Mouse (Mus musculus): ENCODE results near the gene Cenpm. TPM values are rescaled to one million over a fixed set of nuclear protein-coding genes. Genes with fewer than 3 reads are reported as not detected.

Cenpm gene
- polyA plus RNA-seq, 1 experiment from 2014 or later = 61.5 TPM

DNA sequence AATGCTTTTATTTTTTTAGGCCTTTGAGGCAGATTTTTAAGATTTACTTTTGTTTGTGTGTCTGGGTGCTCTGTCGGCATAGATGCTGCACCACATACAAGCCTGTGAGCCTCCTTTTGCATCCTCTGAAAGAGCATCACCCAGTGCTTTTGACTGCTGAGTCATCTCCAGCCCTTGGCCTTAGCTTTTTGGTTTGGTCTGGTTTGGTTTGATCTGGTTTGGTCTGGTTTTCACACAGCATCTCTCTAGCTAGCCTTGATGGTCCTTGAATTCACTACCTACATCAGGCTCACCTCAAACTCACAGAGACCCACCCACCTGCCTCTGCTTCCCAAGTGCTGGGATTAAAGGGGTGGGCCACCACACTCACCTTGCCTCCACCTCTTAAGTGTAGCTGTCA, 56.6 kb downstream of the Cenpm start:
- Histone ChIP-seq H3K9ac (no peak overlapping the region), H3K36me3 (peaks cover 87% of the 10 kb centered on the region), H3K4me1 (peaks cover 51% of the 10 kb centered on the region), H3K27me3 (replicated peaks) (peaks cover 27% of the 10 kb centered on the region; the same call in 1 of the 2 replicates), H3K27ac (replicated peaks) (no peak overlapping the region), H3K4me3 (no peak overlapping the region), H3K4me2 (no peak overlapping the region), H3K9me3 (no peaks in the 10 kb centered on the region)
- no peak for ATAC-seq (ENCODE audit: extremely low read depth, insufficient number of reproducible peaks, low FRiP score, low TSS enrichment)
- 95% methylated on average over 1 of the region's 1 CpGs for WGBS

- peaks cover 2% of the 10 kb centered on the region; the same call in 1 of the 2 replicates for H3K9me3 ChIP-seq
- 86% methylated on average over 4 of the region's 4 CpGs for WGBS
- ATAC-seq (ENCODE audit: extremely low read depth, insufficient number of reproducible peaks, low FRiP score, low TSS enrichment) = no peak
Observed at GRCm38 (mm10) chr15:82187401-82187800, 57.1 kb downstream of the Cenpm start.

GRCm38 (mm10) chr15:82186931-82187330, 57.6 kb downstream of the Cenpm start:
- Histone ChIP-seq H3K4me3 (no peak overlapping the region), H3K36me3 (peaks cover 87% of the 10 kb centered on the region), H3K9me3 (peaks cover 7% of the 10 kb centered on the region; the same call in 1 of the 2 replicates), H3K27me3 (replicated peaks) (peaks cover 23% of the 10 kb centered on the region; the same call in 1 of the 2 replicates), H3K4me2 (peak overlapping the region; percentile 32), H3K4me1 (peaks cover 54% of the 10 kb centered on the region), H3K9ac (no peak overlapping the region), H3K27ac (replicated peaks) (peak overlapping the region; percentile 77)
- no peak for ATAC-seq (ENCODE audit: extremely low read depth, insufficient number of reproducible peaks, low FRiP score, low TSS enrichment)
- WGBS = 56% methylated on average over 5 of the region's 5 CpGs

More at GRCm38 (mm10) chr15:82187401-82187800, 57.1 kb downstream of the Cenpm start:
- no peak overlapping the region for H3K4me3 ChIP-seq
- H3K9ac ChIP-seq = no peak overlapping the region
- peaks cover 23% of the 10 kb centered on the region; the same call in 1 of the 2 replicates for H3K27me3 ChIP-seq (replicated peaks)
- peaks cover 87% of the 10 kb centered on the region for H3K36me3 ChIP-seq
- no peak overlapping the region for H3K4me2 ChIP-seq
- H3K4me1 ChIP-seq = peaks cover 51% of the 10 kb centered on the region
- H3K27ac ChIP-seq (replicated peaks) = no peak overlapping the region

DNA sequence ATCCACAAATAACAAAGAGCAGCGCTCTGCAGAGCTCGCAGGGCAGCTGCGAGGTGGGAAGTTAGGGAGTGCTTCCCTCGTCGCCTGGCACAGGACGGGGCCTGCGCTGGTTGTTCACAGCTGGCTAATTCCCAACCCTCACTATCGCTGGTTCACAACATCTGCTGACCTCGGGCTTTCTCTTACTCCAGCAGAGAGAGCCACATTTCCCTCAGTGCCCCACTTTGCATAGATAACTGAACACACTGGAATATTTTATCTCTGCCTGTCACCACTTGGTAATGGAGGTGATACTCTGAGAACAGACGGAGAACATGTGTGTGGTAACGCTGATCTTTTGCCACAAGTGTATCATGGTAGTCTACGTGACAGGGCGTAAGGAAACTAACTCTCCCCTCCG, 58.4 kb downstream of the Cenpm start:
- peaks cover 87% of the 10 kb centered on the region for H3K36me3 ChIP-seq
- peak; percentile 49; the same call in 1 of the 2 replicates for ATAC-seq (ENCODE audit: extremely low read depth, insufficient number of reproducible peaks, low FRiP score, low TSS enrichment)
- 14% methylated on average over 14 of the region's 14 CpGs for WGBS
- peaks cover 7% of the 10 kb centered on the region; the same call in 1 of the 2 replicates for H3K9me3 ChIP-seq
- H3K9ac ChIP-seq = peak overlapping the region; percentile 37; the same call in 1 of the 2 replicates
- peak overlapping the region; percentile 77 for H3K27ac ChIP-seq (replicated peaks)
- H3K4me3 ChIP-seq = no peak overlapping the region
- H3K4me2 ChIP-seq = peak overlapping the region; percentile 32
- peaks cover 62% of the 10 kb centered on the region for H3K4me1 ChIP-seq
- peaks cover 22% of the 10 kb centered on the region; the same call in 1 of the 2 replicates for H3K27me3 ChIP-seq (replicated peaks)

GRCm38 (mm10) chr15:82185062-82185783, 59.3 kb downstream of the Cenpm start:
- peak overlapping the region; percentile 32 for H3K4me2 ChIP-seq
- no peak overlapping the region for H3K4me3 ChIP-seq
- 77% methylated on average over 14 of the region's 14 CpGs for WGBS
- no peak for ATAC-seq (ENCODE audit: extremely low read depth, insufficient number of reproducible peaks, low FRiP score, low TSS enrichment)
- H3K9me3 ChIP-seq = peaks cover 7% of the 10 kb centered on the region; the same call in 1 of the 2 replicates
- peak overlapping the region; percentile 37; the same call in 1 of the 2 replicates for H3K9ac ChIP-seq
- H3K27ac ChIP-seq (replicated peaks) = peak overlapping the region; percentile 77
- 0 out of 2 replicates have a peak, but pooled peaks cover 17% of the 10 kb centered on the region for H3K27me3 ChIP-seq (replicated peaks)
- peaks cover 71% of the 10 kb centered on the region for H3K4me1 ChIP-seq
- peaks cover 89% of the 10 kb centered on the region for H3K36me3 ChIP-seq

GRCm38 (mm10) chr15:82184656-82185055, 59.9 kb downstream of the Cenpm start:
- peaks cover 70% of the 10 kb centered on the region for H3K4me1 ChIP-seq
- H3K27ac ChIP-seq (replicated peaks) = peak overlapping the region; percentile 51
- no peak overlapping the region for H3K9ac ChIP-seq
- H3K4me3 ChIP-seq = no peak overlapping the region
- 73% methylated on average over 10 of the region's 10 CpGs for WGBS
- 0 out of 2 replicates have a peak, but pooled peaks cover 16% of the 10 kb centered on the region for H3K27me3 ChIP-seq (replicated peaks)
- H3K36me3 ChIP-seq = peaks cover 90% of the 10 kb centered on the region
- peaks cover 7% of the 10 kb centered on the region; the same call in 1 of the 2 replicates for H3K9me3 ChIP-seq
- no peak for ATAC-seq (ENCODE audit: extremely low read depth, insufficient number of reproducible peaks, low FRiP score, low TSS enrichment)
- H3K4me2 ChIP-seq = peak overlapping the region; percentile 38; the same call in 1 of the 2 replicates

DNA sequence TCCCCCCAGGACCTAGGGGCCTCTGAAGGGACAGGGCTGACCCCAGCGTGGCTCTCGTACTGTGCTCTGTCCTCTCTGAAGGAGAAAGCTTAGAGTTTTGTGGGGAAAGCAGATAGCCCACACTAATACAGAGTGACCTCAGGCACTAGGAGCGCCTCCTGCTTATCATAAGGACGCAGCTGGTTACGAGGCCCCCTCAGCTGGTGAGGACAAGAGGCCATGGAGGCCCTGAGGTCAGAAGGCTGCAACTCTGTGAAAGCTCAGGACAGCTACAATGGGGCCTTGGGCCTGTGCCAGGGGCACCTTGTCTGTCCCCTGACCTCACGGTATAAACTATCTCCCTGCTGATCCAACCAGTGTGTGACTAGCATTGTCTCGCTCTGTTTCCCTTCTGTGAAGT, 60.4 kb downstream of the Cenpm start:
- H3K4me2 ChIP-seq = peak overlapping the region; percentile 38
- H3K36me3 ChIP-seq = peaks cover 90% of the 10 kb centered on the region
- peaks cover 7% of the 10 kb centered on the region; the same call in 1 of the 2 replicates for H3K9me3 ChIP-seq
- H3K27ac ChIP-seq (replicated peaks) = peak overlapping the region; percentile 51
- 29% methylated on average over 7 of the region's 7 CpGs for WGBS
- no peak overlapping the region for H3K4me3 ChIP-seq
- 0 out of 2 replicates have a peak, but pooled peaks cover 14% of the 10 kb centered on the region for H3K27me3 ChIP-seq (replicated peaks)
- ATAC-seq (ENCODE audit: extremely low read depth, insufficient number of reproducible peaks, low FRiP score, low TSS enrichment) = peak; percentile 59; the same call in 1 of the 2 replicates
- peaks cover 67% of the 10 kb centered on the region for H3K4me1 ChIP-seq
- H3K9ac ChIP-seq = peak overlapping the region; percentile 56

MicroRNAs within 50 kb of the gene (microRNA counts, 519-probe panel; counts per million panel counts)
- 209 counts per million, percentile 61 among the panel's probes with 10 or more counts for microRNA mmu-miR-33

Small RNAs within 50 kb of the gene (microRNA-seq; reads per million reads assigned to microRNA genes)
- gene Mir33 = 42.6 reads per million, percentile 43 among the genes with 10 or more reads in this experiment

Other genes starting within 250 kb of the Cenpm start
- 19.1 and 20.0 TPM in 2 replicates for gene Desi1, start 210.9 kb downstream of the Cenpm start, polyA plus RNA-seq (2015; fragmentation: Nextera tagmentation; extraction: Ambion mirVana)
- gene Snu13, start 197.2 kb downstream of the Cenpm start, polyA plus RNA-seq (2015; fragmentation: Nextera tagmentation; extraction: Ambion mirVana) = 167 and 192 TPM in 2 replicates
- gene 4930407I10Rik, start 185.6 kb downstream of the Cenpm start, polyA plus RNA-seq (2015; fragmentation: Nextera tagmentation; extraction: Ambion mirVana) = not detected in 2 replicates
- not detected in 2 replicates for gene Mei1, start 174.8 kb downstream of the Cenpm start, polyA plus RNA-seq (2015; fragmentation: Nextera tagmentation; extraction: Ambion mirVana)
- gene Ccdc134, start 116.8 kb downstream of the Cenpm start, polyA plus RNA-seq (2015; fragmentation: Nextera tagmentation; extraction: Ambion mirVana) = 9.0 and 9.6 TPM in 2 replicates
- 89.4 and 92.6 TPM in 2 replicates for gene Srebf2, start 97.6 kb downstream of the Cenpm start, polyA plus RNA-seq (2015; fragmentation: Nextera tagmentation; extraction: Ambion mirVana)
- 0.17 and 0.21 TPM in 2 replicates for gene Shisa8, start 31.9 kb downstream of the Cenpm start, polyA plus RNA-seq (2015; fragmentation: Nextera tagmentation; extraction: Ambion mirVana)
- gene Tnfrsf13c, start 20.4 kb downstream of the Cenpm start, polyA plus RNA-seq (2015; fragmentation: Nextera tagmentation; extraction: Ambion mirVana) = 0.15 TPM in 1 of 2 replicates, not detected in the other
- 0.09 TPM in 1 of 2 replicates, not detected in the other for gene 1500009C09Rik, start 7.6 kb upstream of the Cenpm start, polyA plus RNA-seq (2015; fragmentation: Nextera tagmentation; extraction: Ambion mirVana)
- 4.5 and 6.0 TPM in 2 replicates for gene Sept3, start 30.1 kb upstream of the Cenpm start, polyA plus RNA-seq (2015; fragmentation: Nextera tagmentation; extraction: Ambion mirVana)
- 0.37 and 0.49 TPM in 2 replicates for gene Wbp2nl, start 54.2 kb upstream of the Cenpm start, polyA plus RNA-seq (2015; fragmentation: Nextera tagmentation; extraction: Ambion mirVana)
- 42.2 and 44.7 TPM in 2 replicates for gene Naga, start 94.2 kb upstream of the Cenpm start, polyA plus RNA-seq (2015; fragmentation: Nextera tagmentation; extraction: Ambion mirVana)
- gene Pheta2, start 94.2 kb upstream of the Cenpm start, polyA plus RNA-seq (2015; fragmentation: Nextera tagmentation; extraction: Ambion mirVana) = 9.2 TPM in 2 replicates
- 334 and 366 TPM in 2 replicates for gene Smdt1, start 94.2 kb upstream of the Cenpm start, polyA plus RNA-seq (2015; fragmentation: Nextera tagmentation; extraction: Ambion mirVana)
- 473 and 541 TPM in 2 replicates for gene Ndufa6, start 109.6 kb upstream of the Cenpm start, polyA plus RNA-seq (2015; fragmentation: Nextera tagmentation; extraction: Ambion mirVana)
- 9.0 and 12.4 TPM in 2 replicates for gene Cyp2d22, start 135.5 kb upstream of the Cenpm start, polyA plus RNA-seq (2015; fragmentation: Nextera tagmentation; extraction: Ambion mirVana)
- gene Cyp2d11, start 149.3 kb upstream of the Cenpm start, polyA plus RNA-seq (2015; fragmentation: Nextera tagmentation; extraction: Ambion mirVana) = not detected in 2 replicates
- gene Cyp2d10, start 162.4 kb upstream of the Cenpm start, polyA plus RNA-seq (2015; fragmentation: Nextera tagmentation; extraction: Ambion mirVana) = 0.48 and 1.2 TPM in 2 replicates
- gene Cyp2d9, start 188.7 kb upstream of the Cenpm start, polyA plus RNA-seq (2015; fragmentation: Nextera tagmentation; extraction: Ambion mirVana) = not detected in 2 replicates

Measured in heart, embryonic 13.5 days (tissue).